Mouse (Mus musculus) testis, adult 10 weeks (tissue): Measurements from ENCODE around the gene Rasa4. TPM values are rescaled to one million over a fixed set of nuclear protein-coding genes. Genes with fewer than 3 reads are reported as not detected.

ENCODE experiments used
- polyA plus RNA-seq: library from polyadenylated mRNA; stranded (reverse); fragments of 350-450 nt; fragmentation: Illumina TruSeq; extraction: RNeasy Lipid Tissue Mini Kit (QIAGEN cat#74804); gene quantifications from one replicate; pipeline ENCODE4 v1.2.3, GENCODE M21; 2014; ENCODE audit warnings: low read depth, low replicate concordance

Gene Rasa4
- not detected for polyA plus RNA-seq

DNA sequence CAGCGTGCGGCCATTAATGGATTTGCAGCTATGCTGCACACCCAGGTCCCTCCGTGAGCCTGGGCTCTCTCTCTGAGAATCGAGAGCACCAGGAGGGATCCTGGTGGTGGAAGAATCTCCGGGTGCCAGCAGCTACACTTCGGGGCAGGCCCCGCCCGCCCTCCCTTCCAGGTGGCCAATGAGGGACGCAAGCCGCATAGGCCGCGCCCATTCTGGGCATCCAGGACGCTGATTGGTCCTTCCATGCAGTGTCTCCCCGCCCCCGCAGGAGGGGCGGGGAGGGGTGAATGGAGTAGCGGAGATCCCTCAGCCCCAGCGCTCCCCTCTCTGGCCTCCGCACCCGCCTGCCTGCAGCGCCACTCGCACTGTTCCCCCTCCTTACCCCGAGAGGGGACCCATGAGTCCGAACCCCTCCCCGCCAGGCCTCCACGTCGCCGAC, at the start of gene Rasa4:
Gene Rasa4, plus strand, starts transcription at position 248 of the 439 bp plus-strand sequence.

DNA sequence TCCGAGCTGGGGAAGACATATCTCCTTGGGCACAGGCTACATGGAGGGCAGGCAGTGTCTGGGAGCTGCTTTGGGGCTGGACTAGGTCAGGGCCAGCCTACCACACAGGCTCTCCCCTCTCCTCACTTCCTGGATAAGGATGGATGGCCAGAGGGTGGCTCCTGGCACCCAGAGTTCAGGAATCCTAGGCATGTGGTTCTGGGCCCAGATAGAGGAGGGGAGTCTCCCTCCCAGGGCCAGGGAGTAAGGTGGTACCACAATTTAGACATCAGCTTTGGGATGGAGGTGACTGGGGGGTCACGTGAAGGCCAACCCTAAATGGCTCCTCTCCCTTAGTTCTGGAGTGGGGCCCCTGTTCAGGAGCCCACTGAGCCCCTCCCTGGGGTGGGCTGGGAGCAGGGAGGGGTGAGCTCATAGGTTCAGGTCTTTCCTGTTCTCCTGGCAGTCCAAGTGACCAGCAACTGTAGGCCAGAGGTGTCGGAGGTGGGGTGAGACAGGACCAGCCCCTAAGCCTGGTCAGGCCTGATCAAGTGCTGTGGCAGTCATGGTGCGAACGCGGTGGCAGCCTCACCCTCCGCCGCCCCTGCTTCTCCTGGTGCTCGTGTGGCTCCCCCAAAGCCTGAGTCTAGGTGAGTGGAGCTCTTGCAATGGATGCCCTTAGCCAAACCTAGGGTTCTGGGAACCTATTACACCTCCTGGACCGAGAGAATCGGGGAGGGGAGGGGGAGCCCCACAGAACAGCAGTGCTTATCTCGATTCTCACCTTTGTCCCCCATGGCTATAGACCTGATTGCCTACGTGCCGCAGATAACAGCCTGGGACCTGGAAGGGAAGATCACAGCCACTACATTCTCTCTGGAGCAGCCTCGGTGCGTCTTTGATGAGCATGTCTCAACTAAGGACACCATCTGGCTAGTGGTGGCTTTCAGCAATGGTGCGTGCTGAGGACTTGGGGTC, 45.2 kb upstream of the Rasa4 start, which contains the start of gene Upk3b:
Gene Upk3b, plus strand, starts transcription at position 239 of the 957 bp plus-strand sequence.

DNA sequence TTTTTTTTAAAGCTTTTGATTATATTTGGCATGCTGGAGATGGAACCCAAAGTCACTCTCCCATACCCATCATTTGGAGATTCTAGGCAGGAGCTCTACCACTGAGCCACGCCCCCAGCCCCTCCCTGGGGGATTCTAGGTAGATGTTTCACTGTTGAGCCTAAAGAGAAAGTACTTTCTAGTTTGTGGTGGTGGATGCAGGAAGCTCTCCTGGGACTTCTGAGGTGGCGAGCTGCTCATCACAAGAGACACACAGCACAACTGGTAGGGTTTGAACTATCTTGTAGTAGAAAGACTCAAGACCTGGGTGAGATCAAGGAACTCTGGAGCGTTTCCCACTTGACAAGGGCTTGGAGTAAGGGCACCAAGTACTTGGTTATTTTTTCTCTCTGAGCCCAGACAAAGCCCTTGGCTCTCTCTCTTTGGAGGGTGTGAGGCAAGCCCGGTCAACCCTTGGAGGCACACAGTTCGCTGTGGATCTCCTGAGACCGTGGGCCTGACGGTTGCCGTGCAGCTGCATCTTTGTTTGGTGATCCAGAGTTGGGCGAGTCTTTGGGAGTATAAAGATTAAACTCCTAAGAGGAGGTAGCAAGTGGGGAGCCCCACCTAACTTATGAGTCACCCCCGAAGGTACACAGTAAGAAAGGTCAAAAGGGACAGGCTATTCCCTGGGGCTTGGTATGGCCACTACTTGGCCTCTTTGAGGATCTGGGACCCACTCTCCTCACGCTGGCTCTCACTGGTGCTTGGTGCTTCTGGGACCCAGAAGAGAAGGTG, 29.2 kb upstream of the Rasa4 start, which contains the start of gene Upk3bl:
Gene Upk3bl, plus strand, starts transcription at position 192 of the 777 bp plus-strand sequence.

DNA sequence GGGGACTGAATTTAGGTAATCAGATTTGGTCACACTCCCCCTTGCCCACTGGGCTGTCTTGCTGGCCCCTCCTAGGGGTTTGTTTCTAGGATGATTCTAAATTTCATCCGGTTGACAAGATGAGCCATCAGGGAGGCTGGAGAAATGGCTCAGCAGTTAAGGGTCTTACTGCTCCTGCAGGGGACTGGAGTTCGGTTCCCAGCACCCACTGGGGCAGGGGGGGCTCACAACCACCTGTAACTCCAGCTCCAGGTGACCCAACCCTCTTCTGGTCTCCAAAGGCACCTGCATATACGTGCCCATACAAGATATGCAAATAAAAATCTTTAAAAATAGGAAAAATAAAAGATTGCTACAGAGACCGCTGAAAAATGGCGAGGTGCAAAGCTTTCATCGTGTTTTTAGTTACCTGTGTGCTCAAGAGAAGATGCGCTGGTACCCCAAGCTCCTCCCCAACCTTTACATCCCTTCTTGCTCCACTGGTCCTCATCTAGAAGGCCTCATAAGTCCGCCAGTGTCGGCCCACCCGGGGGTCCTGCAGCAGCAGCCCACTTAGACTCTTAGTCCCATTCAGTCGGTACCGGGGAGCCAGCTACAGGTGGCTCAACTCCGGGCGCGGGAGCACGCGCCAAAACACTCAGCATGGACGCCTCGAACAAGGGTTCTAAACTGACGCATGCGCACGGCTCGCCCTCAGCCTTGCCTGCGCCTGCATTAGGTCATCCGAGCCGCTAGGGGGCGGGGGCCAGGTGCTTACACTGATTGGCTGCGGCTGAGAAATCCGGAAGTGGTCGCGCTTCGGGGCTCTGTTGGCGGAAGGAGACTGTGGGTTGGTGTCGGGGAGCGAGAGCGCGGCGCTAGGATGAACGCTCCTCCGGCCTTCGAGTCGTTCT, 32.4 kb downstream of the Rasa4 start, which contains the start of gene Polr2j:
Gene Polr2j, plus strand, starts transcription at position 741 of the 893 bp plus-strand sequence.

DNA sequence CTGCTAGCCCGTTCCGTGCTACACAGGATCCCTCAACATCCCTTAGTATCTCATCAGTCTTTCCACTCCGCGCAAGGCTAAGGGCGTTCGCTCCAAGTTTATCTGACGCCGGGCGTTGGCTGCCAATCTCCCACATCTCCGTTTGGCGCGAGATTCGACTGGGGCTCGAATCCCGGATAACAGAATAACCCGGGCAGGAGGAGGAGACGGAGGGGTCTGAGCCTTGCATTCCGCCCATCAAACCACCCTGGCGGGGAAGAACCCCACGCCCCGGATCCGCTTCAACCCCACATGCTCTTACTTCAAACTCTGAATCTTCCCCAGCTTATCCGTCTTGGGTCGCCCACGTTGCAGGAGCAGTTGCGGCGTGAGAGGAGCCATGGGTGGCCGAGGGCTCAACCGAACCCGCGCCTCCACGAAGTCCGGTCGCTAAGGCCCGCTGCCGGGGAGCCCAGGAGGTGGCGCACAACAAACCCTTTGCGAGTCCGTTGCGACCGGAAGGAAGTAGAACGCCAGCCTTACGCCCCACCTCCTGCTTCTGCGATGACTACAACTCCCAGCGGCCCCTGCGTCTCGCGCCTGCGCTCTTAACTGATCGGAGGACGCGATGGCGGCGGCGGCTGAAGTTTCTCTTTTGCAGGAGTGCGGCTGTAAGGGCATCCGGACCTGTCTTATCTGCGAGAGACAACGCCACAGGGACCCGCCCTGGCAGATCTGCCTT, 52.0 kb downstream of the Rasa4 start, which contains the start of the genes Lrwd1 and Alkbh4:
Gene Lrwd1, minus strand, starts transcription at position 504 of the 721 bp plus-strand sequence.
Gene Alkbh4, plus strand, starts transcription at position 576 of the 721 bp plus-strand sequence.

Other genes starting within 250 kb of the Rasa4 start
- gene Hspb1, start 196.0 kb upstream of the Rasa4 start, polyA plus RNA-seq, result 0.99 TPM
- gene Ywhag, start 149.3 kb upstream of the Rasa4 start, polyA plus RNA-seq, result 16.5 TPM
- 0.18 TPM for gene Ssc4d, start 109.4 kb upstream of the Rasa4 start, polyA plus RNA-seq
- gene Zp3, start 103.8 kb upstream of the Rasa4 start, polyA plus RNA-seq, result not detected
- gene Dtx2, start 89.1 kb upstream of the Rasa4 start, polyA plus RNA-seq, result 1.4 TPM
- 0.28 TPM for gene Upk3b, start 45.4 kb upstream of the Rasa4 start, polyA plus RNA-seq
- 1.8 TPM for gene Upk3bl, start 29.4 kb upstream of the Rasa4 start, polyA plus RNA-seq
- 4.8 TPM for gene Polr2j, start 32.7 kb downstream of the Rasa4 start, polyA plus RNA-seq
- 5.0 TPM for gene Lrwd1, start 52.2 kb downstream of the Rasa4 start, polyA plus RNA-seq
- 2.9 TPM for gene Alkbh4, start 52.2 kb downstream of the Rasa4 start, polyA plus RNA-seq
- gene Orai2, start 86.8 kb downstream of the Rasa4 start, polyA plus RNA-seq, result 1.3 TPM
- 73.8 TPM for gene Prkrip1, start 115.0 kb downstream of the Rasa4 start, polyA plus RNA-seq
- 0.15 TPM for gene Sh2b2, start 162.6 kb downstream of the Rasa4 start, polyA plus RNA-seq